Mouse (Mus musculus): ENCODE data around the gene Gmppa. TPM values are rescaled to one million over a fixed set of nuclear protein-coding genes. Genes with fewer than 3 reads are reported as not detected.
A peak's percentile ranks its signal among the peaks of the same experiment; 100 is the strongest.

Gene Gmppa
- polyA plus RNA-seq, 1 experiment from 2014 or later, result 54.8 TPM

DNA sequence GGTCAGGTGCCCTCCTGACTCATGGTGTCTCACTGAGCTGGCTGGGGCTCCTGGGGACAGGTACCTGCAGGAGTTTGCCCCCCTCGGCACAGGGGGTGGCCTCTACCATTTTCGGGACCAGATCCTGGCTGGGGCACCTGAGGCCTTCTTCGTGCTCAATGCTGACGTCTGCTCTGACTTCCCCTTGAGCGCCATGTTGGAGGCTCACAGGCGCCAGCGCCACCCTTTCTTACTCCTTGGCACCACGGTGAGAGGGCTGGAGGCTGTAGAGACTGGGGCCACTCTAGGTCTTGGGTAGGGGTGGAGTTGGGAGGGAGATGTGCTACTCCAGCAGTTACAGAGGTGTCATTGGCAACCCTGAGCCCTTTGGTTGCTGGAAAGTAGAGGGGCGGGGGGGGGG lies 3.1 kb downstream of the Gmppa start:
- Histone ChIP-seq H3K9ac (no peak overlapping the region), H3K4me3 (replicated peaks) (no peak overlapping the region), H3K36me3 (replicated peaks) (no peaks in the 10 kb centered on the region; the same call in 1 of the 2 replicates), H3K4me2 (no peak overlapping the region), H3K4me1 (peaks cover 41% of the 10 kb centered on the region), H3K27me3 (no peaks in the 10 kb centered on the region), H3K9me3 (no peaks in the 10 kb centered on the region), H3K27ac (0 out of 2 replicates have a peak overlapping the region, but pooled peaks have one; percentile 25)
- 77% methylated on average over 8 of the region's 9 CpGs for WGBS
- no peak for ATAC-seq (ENCODE audit: low FRiP score)

- Histone ChIP-seq H3K9me3 (no peaks in the 10 kb centered on the region), H3K36me3 (replicated peaks) (no peaks in the 10 kb centered on the region; the same call in 1 of the 2 replicates), H3K27ac (no peak overlapping the region), H3K9ac (no peak overlapping the region), H3K4me2 (no peak overlapping the region), H3K4me3 (replicated peaks) (no peak overlapping the region), H3K27me3 (peaks cover 17% of the 10 kb centered on the region), H3K4me1 (peaks cover 56% of the 10 kb centered on the region)
- no peak for ATAC-seq (ENCODE audit: low FRiP score)
- 94% methylated on average over 7 of the region's 7 CpGs for WGBS
Observed at GRCm38 (mm10) chr1:75440661-75441060, 4.9 kb downstream of the Gmppa start.

DNA sequence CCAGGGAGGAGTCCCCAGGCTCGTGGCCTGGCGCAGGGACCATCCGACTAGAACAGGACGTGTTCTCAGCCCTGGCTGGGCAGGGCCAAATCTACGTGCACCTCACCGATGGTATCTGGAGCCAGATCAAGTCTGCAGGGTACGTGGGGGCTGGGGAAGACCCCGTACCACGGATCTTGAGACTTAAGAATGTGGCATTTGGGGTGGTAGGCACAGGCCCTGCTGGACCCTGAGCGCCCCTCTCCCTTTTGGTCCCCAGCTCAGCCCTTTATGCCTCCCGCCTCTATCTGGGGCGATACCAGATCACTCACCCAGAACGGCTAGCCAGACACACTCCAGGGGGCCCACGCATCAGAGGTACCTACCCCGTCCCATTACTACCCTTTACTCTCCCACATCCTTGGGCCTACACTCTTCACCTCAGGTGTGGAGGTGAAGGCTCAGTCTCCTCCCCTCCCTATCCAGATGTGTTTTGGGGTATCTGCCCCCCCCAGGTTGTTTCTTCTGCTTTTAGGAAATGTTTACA lies 5.8 kb downstream of the Gmppa start:
- peaks cover 24% of the 10 kb centered on the region for H3K27me3 ChIP-seq
- 84% methylated on average over 15 of the region's 15 CpGs for WGBS

GRCm38 (mm10) chr1:75442171-75442570 lies 6.4 kb downstream of the Gmppa start:
- Histone ChIP-seq H3K4me3 (replicated peaks) (no peak overlapping the region), H3K27ac (no peak overlapping the region), H3K4me2 (no peak overlapping the region), H3K9me3 (no peaks in the 10 kb centered on the region), H3K36me3 (replicated peaks) (no peaks in the 10 kb centered on the region; the same call in 1 of the 2 replicates), H3K4me1 (peaks cover 60% of the 10 kb centered on the region), H3K27me3 (peaks cover 30% of the 10 kb centered on the region), H3K9ac (no peak overlapping the region)
- 77% methylated on average over 9 of the region's 9 CpGs for WGBS
- no peak for ATAC-seq (ENCODE audit: low FRiP score)

More for the DNA sequence above, 5.8 kb downstream of the Gmppa start:
- Histone ChIP-seq H3K9me3 (no peaks in the 10 kb centered on the region), H3K27ac (no peak overlapping the region), H3K4me3 (replicated peaks) (no peak overlapping the region), H3K9ac (no peak overlapping the region), H3K4me1 (peaks cover 60% of the 10 kb centered on the region), H3K4me2 (no peak overlapping the region), H3K36me3 (replicated peaks) (no peaks in the 10 kb centered on the region; the same call in 1 of the 2 replicates)
- no peak for ATAC-seq (ENCODE audit: low FRiP score)

- Histone ChIP-seq H3K4me3 (replicated peaks) (no peak overlapping the region), H3K4me1 (peaks cover 65% of the 10 kb centered on the region), H3K9ac (no peak overlapping the region), H3K27me3 (peaks cover 37% of the 10 kb centered on the region), H3K27ac (peak overlapping the region; percentile 71), H3K4me2 (peak overlapping the region; percentile 31; the same call in 1 of the 2 replicates), H3K36me3 (replicated peaks) (no peaks in the 10 kb centered on the region; the same call in 1 of the 2 replicates), H3K9me3 (no peaks in the 10 kb centered on the region)
- WGBS, result 23% methylated on average over 8 of the region's 8 CpGs
- ATAC-seq (ENCODE audit: low FRiP score), result no peak
Observed at GRCm38 (mm10) chr1:75442811-75443210, 7.1 kb downstream of the Gmppa start.

GRCm38 (mm10) chr1:75443247-75444024 lies 7.7 kb downstream of the Gmppa start:
- Histone ChIP-seq H3K4me1 (peaks cover 71% of the 10 kb centered on the region), H3K4me2 (peak overlapping the region; percentile 31), H3K36me3 (replicated peaks) (no peaks in the 10 kb centered on the region; the same call in 1 of the 2 replicates), H3K27me3 (peaks cover 43% of the 10 kb centered on the region), H3K9ac (peak overlapping the region; percentile 38; the same call in 1 of the 2 replicates), H3K9me3 (no peaks in the 10 kb centered on the region), H3K27ac (peak overlapping the region; percentile 71), H3K4me3 (replicated peaks) (0 out of 2 replicates have a peak overlapping the region, but pooled peaks have one; percentile 0)
- ATAC-seq (ENCODE audit: low FRiP score), result no peak; the same call in 1 of the 2 replicates
- WGBS, result 16% methylated on average over 13 of the region's 13 CpGs

DNA sequence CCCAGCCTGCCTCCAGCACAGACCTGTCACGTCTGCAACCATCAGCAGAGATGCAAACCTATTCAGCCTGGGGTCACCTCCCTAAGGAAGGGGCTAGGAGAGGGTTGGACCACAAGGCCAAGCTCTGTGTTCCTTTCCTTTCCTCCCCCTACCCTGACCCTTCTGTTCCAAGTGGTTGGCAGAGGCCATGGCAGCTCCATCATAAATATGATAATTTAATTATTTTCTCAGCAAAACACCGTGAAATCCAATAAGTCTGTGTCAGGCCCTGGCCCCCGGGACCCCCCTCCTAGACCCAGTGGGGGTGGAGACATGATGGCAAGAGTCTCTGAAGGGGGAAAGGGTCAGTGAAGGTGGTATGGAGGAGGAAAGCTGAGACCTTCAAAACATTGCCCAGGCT lies 8.5 kb downstream of the Gmppa start:
- Histone ChIP-seq H3K9ac (0 out of 2 replicates have a peak overlapping the region, but pooled peaks have one; percentile 21), H3K36me3 (replicated peaks) (no peaks in the 10 kb centered on the region; the same call in 1 of the 2 replicates), H3K27ac (peak overlapping the region; percentile 42), H3K9me3 (no peaks in the 10 kb centered on the region), H3K4me1 (peaks cover 79% of the 10 kb centered on the region), H3K4me2 (peak overlapping the region; percentile 31; the same call in 1 of the 2 replicates), H3K4me3 (replicated peaks) (no peak overlapping the region), H3K27me3 (peaks cover 51% of the 10 kb centered on the region)
- WGBS, result 40% methylated on average over 3 of the region's 3 CpGs
- no peak for ATAC-seq (ENCODE audit: low FRiP score)

DNA sequence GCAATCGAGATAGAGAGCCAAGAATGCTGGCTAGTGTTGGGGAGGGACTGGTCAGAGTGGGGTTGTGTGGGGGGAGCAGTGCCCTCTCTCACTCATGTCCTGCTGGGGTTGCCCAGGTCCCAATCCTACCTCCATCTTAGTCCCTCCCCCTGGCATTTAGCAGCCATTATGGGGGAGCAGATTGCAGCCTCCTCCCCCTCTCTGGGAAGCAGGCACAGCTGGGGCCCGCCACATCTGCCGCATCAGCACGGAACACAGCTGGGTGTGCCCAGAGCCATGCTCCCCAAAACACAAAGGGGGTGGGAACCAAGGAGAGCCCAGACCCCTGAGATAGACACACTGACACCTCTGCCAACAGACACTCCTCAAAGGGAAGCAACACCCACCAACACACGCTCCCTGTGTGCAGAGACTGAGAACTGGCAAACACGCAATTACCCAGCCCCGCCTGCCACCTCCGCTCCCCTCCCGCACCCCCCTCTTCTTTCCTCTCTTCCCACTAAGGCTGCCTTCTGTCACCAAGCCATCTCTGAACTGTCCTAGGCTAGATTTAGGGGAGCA lies 9.5 kb downstream of the Gmppa start:
- 19% methylated on average over 9 of the region's 9 CpGs for WGBS
- peak overlapping the region; percentile 78 for H3K27ac ChIP-seq
- no peak overlapping the region for H3K9ac ChIP-seq
- peak overlapping the region; percentile 50 for H3K4me2 ChIP-seq
- peak; percentile 3; the same call in 1 of the 2 replicates for ATAC-seq (ENCODE audit: low FRiP score)
- H3K4me3 ChIP-seq (replicated peaks), result no peak overlapping the region
- peaks cover 84% of the 10 kb centered on the region for H3K4me1 ChIP-seq
- no peaks in the 10 kb centered on the region for H3K9me3 ChIP-seq
- H3K36me3 ChIP-seq (replicated peaks), result no peaks in the 10 kb centered on the region; the same call in 1 of the 2 replicates
- peaks cover 61% of the 10 kb centered on the region for H3K27me3 ChIP-seq

- H3K27me3 ChIP-seq, result peaks cover 68% of the 10 kb centered on the region
- ATAC-seq (ENCODE audit: low FRiP score), result peak; percentile 18
- H3K4me3 ChIP-seq (replicated peaks), result peak overlapping the region; percentile 19
- H3K4me2 ChIP-seq, result peak overlapping the region; percentile 50
- peak overlapping the region; percentile 78 for H3K27ac ChIP-seq
- no peaks in the 10 kb centered on the region; the same call in 1 of the 2 replicates for H3K36me3 ChIP-seq (replicated peaks)
- H3K9ac ChIP-seq, result peak overlapping the region; percentile 25; the same call in 1 of the 2 replicates
- H3K9me3 ChIP-seq, result no peaks in the 10 kb centered on the region
- under 1% methylated on average over 22 of the region's 22 CpGs for WGBS
- peaks cover 92% of the 10 kb centered on the region for H3K4me1 ChIP-seq
Observed at GRCm38 (mm10) chr1:75445751-75446611, 10.3 kb downstream of the Gmppa start.

GRCm38 (mm10) chr1:75446656-75447055 lies 10.9 kb downstream of the Gmppa start:
- H3K9ac ChIP-seq, result peak overlapping the region; percentile 25; the same call in 1 of the 2 replicates
- H3K4me2 ChIP-seq, result peak overlapping the region; percentile 50
- WGBS, result 3% methylated on average over 20 of the region's 20 CpGs
- peak overlapping the region; percentile 78 for H3K27ac ChIP-seq
- H3K36me3 ChIP-seq (replicated peaks), result no peaks in the 10 kb centered on the region
- peak; percentile 23; the same call in 1 of the 2 replicates for ATAC-seq (ENCODE audit: low FRiP score)
- no peaks in the 10 kb centered on the region for H3K9me3 ChIP-seq
- no peak overlapping the region for H3K4me3 ChIP-seq (replicated peaks)
- H3K4me1 ChIP-seq, result peaks cover 95% of the 10 kb centered on the region
- peaks cover 75% of the 10 kb centered on the region for H3K27me3 ChIP-seq

DNA sequence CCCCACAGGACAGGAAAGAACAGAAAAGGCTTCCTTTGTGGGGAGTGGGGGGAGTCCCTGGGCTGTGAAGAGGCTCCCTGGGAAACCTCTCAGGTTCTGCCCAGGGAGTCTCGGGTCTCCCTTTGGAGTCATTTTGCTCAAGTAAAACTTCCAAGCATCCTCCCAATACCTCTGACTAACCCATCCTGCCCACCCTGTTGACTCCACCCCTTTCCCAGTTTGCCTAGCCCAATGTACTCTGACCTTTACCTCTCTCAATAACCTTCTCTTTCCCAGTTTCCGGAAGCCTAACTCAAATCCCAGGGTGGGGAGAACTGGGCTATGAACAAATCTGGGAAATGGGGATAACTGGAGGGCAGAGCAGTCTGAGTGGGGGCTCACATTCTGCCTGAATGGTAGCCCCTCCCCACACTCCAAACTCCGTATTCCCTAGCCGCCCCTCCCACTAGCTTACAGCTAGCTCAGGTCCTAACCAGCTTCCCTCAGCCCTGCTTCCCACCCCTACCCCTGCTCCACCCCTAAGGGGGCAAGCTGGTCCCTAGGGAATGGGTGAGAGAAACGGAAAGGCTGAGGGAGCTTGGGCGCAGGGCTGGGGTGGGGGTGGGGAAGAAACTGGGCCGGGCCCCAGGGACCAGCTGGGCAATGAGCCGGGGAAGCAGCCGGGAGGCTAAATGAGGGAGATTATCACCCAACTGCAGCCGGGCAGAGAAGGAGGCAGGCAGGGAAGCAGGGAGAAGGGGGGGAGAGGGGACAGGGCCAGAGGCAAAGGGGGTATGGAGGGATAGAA lies 11.7 kb downstream of the Gmppa start:
- Histone ChIP-seq H3K9ac (0 out of 2 replicates have a peak overlapping the region, but pooled peaks have one; percentile 14), H3K4me2 (peak overlapping the region; percentile 58), H3K36me3 (replicated peaks) (no peaks in the 10 kb centered on the region), H3K9me3 (no peaks in the 10 kb centered on the region), H3K4me3 (replicated peaks) (no peak overlapping the region; the same call in 1 of the 2 replicates), H3K4me1 (peaks cover 93% of the 10 kb centered on the region), H3K27ac (peak overlapping the region; percentile 78), H3K27me3 (peaks cover 83% of the 10 kb centered on the region)
- WGBS, result 4% methylated on average over 10 of the region's 10 CpGs
- peak; percentile 19; the same call in 1 of the 2 replicates for ATAC-seq (ENCODE audit: low FRiP score)
